Mouse (Mus musculus) midbrain, postnatal 0 days (tissue): ENCODE data around the gene Nhlrc3. TPM values are rescaled to one million over a fixed set of nuclear protein-coding genes. Genes with fewer than 3 reads are reported as not detected.
A peak's percentile ranks its signal among the peaks of the same experiment; 100 is the strongest.

Source experiments
- ATAC-seq: fragments of 200-750 bp; cut with Nextera tagmentation; 2 replicates; pipeline ENCODE4 v1.8.0; 2017; ENCODE audit warnings: moderate number of reproducible peaks, mild to moderate bottlenecking, moderate TSS enrichment, moderate library complexity; ENCODE audit not compliant: low FRiP score
- DNase-seq: peaks from one replicate; pipeline ENCODE4 v3.0.0-alpha.2; 2015; ENCODE audit warnings: low spot score
- H3K27ac ChIP-seq: fragments of 300-500 bp; sonication (generic); 2 replicates; pipeline ENCODE4 v1.5.1; 2014; ENCODE audit warnings: low read depth, mild to moderate bottlenecking, low read length, mixed read lengths
- H3K27me3 ChIP-seq: fragments of 300-500 bp; sonication (generic); 2 replicates; pipeline ENCODE4 v1.6.1; 2014; ENCODE audit warnings: low read length, control low read depth, mixed read lengths; ENCODE audit not compliant: insufficient read depth
- H3K36me3 ChIP-seq: fragments of 300-500 bp; sonication (generic); 2 replicates; pipeline ENCODE4 v1.6.1; 2014; ENCODE audit warnings: low read length, control low read depth, mixed read lengths; ENCODE audit not compliant: insufficient read depth
- H3K4me1 ChIP-seq: fragments of 300-500 bp; sonication (generic); 2 replicates; pipeline ENCODE4 v1.6.1; 2014; ENCODE audit warnings: mild to moderate bottlenecking, control low read depth, antibody characterized with exemption, low read length, mixed read lengths; ENCODE audit not compliant: insufficient read depth
- H3K4me2 ChIP-seq: fragments of 300-500 bp; sonication (generic); 2 replicates; pipeline ENCODE4 v1.6.1; 2014; ENCODE audit warnings: low read depth, mild to moderate bottlenecking, low read length, mixed read lengths; ENCODE audit not compliant: poor library complexity, severe bottlenecking
- H3K4me3 ChIP-seq: fragments of 300-500 bp; sonication (generic); 2 replicates; pipeline ENCODE4 v1.5.1; 2014; ENCODE audit warnings: low read depth, mild to moderate bottlenecking, low read length, moderate library complexity
- H3K9ac ChIP-seq: fragments of 300-500 bp; sonication (generic); replicated peaks from 2 replicates; pipeline ENCODE4 v1.6.1; 2014; ENCODE audit warnings: mild to moderate bottlenecking, low read length, moderate library complexity, mixed read lengths; ENCODE audit not compliant: poor library complexity, severe bottlenecking
- H3K9me3 ChIP-seq: fragments of 300-500 bp; sonication (generic); 2 replicates; pipeline ENCODE4 v1.6.1; 2016; ENCODE audit warnings: low read length, control low read depth
- CTCF ChIP-seq: IDR thresholded peaks from 2 replicates; pipeline ENCODE4 v1.5.1; 2016; ENCODE audit warnings: antibody characterized with exemption, mild to moderate bottlenecking
- WGBS: fragments of 180-500 bp; shearing (Covaris S2); extraction: QIAGEN DNeasy Blood & Tissue Kit; methylation state at CpG from one replicate; pipeline ENCODE4 v1.1.7; 2014; 5-methylcytosine and 5-hydroxymethylcytosine counted together
- polyA plus RNA-seq: library from polyadenylated mRNA; unstranded; fragments of >200 nt; fragmentation: Nextera tagmentation; extraction: Ambion mirVana; gene quantifications from 2 replicates; pipeline ENCODE4 v1.2.1, GENCODE M21; 2015
- total RNA-seq: library from RNA; depleted of rRNA; stranded (reverse); fragments of >200 nt; gene quantifications from 2 replicates; pipeline ENCODE4 v1.2.3, GENCODE M21; 2014; rRNA removed

The Nhlrc3 gene
- total RNA-seq: 13.1 and 16.9 TPM in 2 replicates
- 8.0 and 9.0 TPM in 2 replicates for polyA plus RNA-seq

- H3K4me1 ChIP-seq: peaks cover 9% of the 10 kb centered on the region; the same call in 1 of the 2 replicates
- peak within 1 kb of the TSS; percentile 80 for H3K27ac ChIP-seq
- no peaks in the 10 kb centered on the region for H3K9me3 ChIP-seq
- H3K27me3 ChIP-seq: no peaks in the 10 kb centered on the region
- WGBS: under 1% methylated on average over 51 of the region's 52 CpGs
- no peak; the same call in 1 of the 2 replicates for TF ChIP-seq CTCF
- H3K36me3 ChIP-seq: 0 out of 2 replicates have a peak, but pooled peaks cover 3% of the 10 kb centered on the region
- H3K4me3 ChIP-seq: peak within 1 kb of the TSS; percentile 86
- H3K9ac ChIP-seq: peak within 1 kb of the TSS; percentile 84
- DNase-seq (peak; percentile 99), ATAC-seq (peak; percentile 98)
- H3K4me2 ChIP-seq: peak within 1 kb of the TSS; percentile 78
These were observed at the start of gene Nhlrc3, which contains the start of gene Proser1 for GRCm38 (mm10) chr3:53463046-53463764. TSS of gene Nhlrc3 (minus strand) at chr3:53463332. TSS of gene Proser1 (plus strand) at chr3:53463666.

GRCm38 (mm10) chr3:53502428-53502827 is 39.3 kb upstream of the Nhlrc3 start:
- WGBS: 64% methylated on average over 6 of the region's 6 CpGs
- ATAC-seq: peak; percentile 73; the same call in 1 of the 2 replicates
- H3K36me3 ChIP-seq: no peaks in the 10 kb centered on the region
- no peak overlapping the region for H3K9ac ChIP-seq
- H3K4me1 ChIP-seq: no peaks in the 10 kb centered on the region
- DNase-seq: peak; percentile 67
- H3K9me3 ChIP-seq: no peaks in the 10 kb centered on the region
- peak; percentile 87 for TF ChIP-seq CTCF
- no peak overlapping the region for H3K4me2 ChIP-seq
- H3K4me3 ChIP-seq: no peak overlapping the region
- H3K27me3 ChIP-seq: no peaks in the 10 kb centered on the region
- no peak overlapping the region for H3K27ac ChIP-seq

GRCm38 (mm10) chr3:53498351-53498905 is 35.3 kb upstream of the Nhlrc3 start:
- no peaks in the 10 kb centered on the region for H3K27me3 ChIP-seq

GRCm38 (mm10) chr3:53488353-53488752 is 25.2 kb upstream of the Nhlrc3 start, which contains the start of gene Stoml3:
TSS of gene Stoml3 (plus strand) at chr3:53488653.
- Histone ChIP-seq H3K4me2 (no peak within 1 kb of the TSS), H3K4me3 (no peak within 1 kb of the TSS), H3K36me3 (no peaks in the 10 kb centered on the region), H3K9ac (no peak within 1 kb of the TSS), H3K27ac (no peak within 1 kb of the TSS), H3K4me1 (no peaks in the 10 kb centered on the region), H3K27me3 (no peaks in the 10 kb centered on the region), H3K9me3 (no peaks in the 10 kb centered on the region)
- 80% methylated on average over 6 of the region's 6 CpGs for WGBS
- no peak for TF ChIP-seq CTCF
- DNase-seq (no peak), ATAC-seq (no peak)

More at GRCm38 (mm10) chr3:53498351-53498905, 35.3 kb upstream of the Nhlrc3 start:
- H3K4me2 ChIP-seq: no peak overlapping the region
- WGBS: 81% methylated on average over 6 of the region's 6 CpGs
- H3K9me3 ChIP-seq: no peaks in the 10 kb centered on the region
- DNase-seq (no peak), ATAC-seq (no peak)
- no peak overlapping the region for H3K27ac ChIP-seq
- H3K4me1 ChIP-seq: no peaks in the 10 kb centered on the region
- no peak for TF ChIP-seq CTCF
- no peak overlapping the region for H3K9ac ChIP-seq
- no peaks in the 10 kb centered on the region for H3K36me3 ChIP-seq
- H3K4me3 ChIP-seq: no peak overlapping the region

- no peak overlapping the region for H3K4me3 ChIP-seq
- no peak overlapping the region for H3K9ac ChIP-seq
- H3K4me1 ChIP-seq: no peaks in the 10 kb centered on the region
- no peaks in the 10 kb centered on the region for H3K27me3 ChIP-seq
- DNase-seq: no peak
- H3K27ac ChIP-seq: no peak overlapping the region
- H3K9me3 ChIP-seq: no peaks in the 10 kb centered on the region
- H3K4me2 ChIP-seq: no peak overlapping the region
- 80% methylated on average over 9 of the region's 9 CpGs for WGBS
- ATAC-seq: no peak
- no peak for TF ChIP-seq CTCF
- H3K36me3 ChIP-seq: peaks cover 2% of the 10 kb centered on the region; the same call in 1 of the 2 replicates
These were observed 24.0 kb upstream of the Nhlrc3 start for GRCm38 (mm10) chr3:53486996-53487576.
